Mouse (Mus musculus) gastrocnemius, postnatal 10 days (tissue): ENCODE results near the gene Abcg2. TPM values are rescaled to one million over a fixed set of nuclear protein-coding genes. Genes with fewer than 3 reads are reported as not detected.
A peak's percentile ranks its signal among the peaks of the same experiment; 100 is the strongest.
"Not testable (repeated sequence)": the region's sequence is repeated elsewhere in the genome, so short reads cannot be mapped to it uniquely, and the experiment has no call there.

Experiments used
- DNase-seq: peaks from one replicate; pipeline ENCODE4 v3.0.0; 2021; ENCODE audit warnings: mixed read lengths
- long read RNA-seq, 2 experiments: library from polyadenylated mRNA; stranded (forward); transcript quantifications; one replicate each; pipeline ENCODE4 v2.0.0; 2021
- total RNA-seq, 2 experiments: library from RNA; stranded (reverse); gene quantifications; 2 replicates each; pipeline ENCODE4 v1.2.3; 2021

Abcg2 gene
- total RNA-seq = 10 to 100 TPM; 17.7 to 24.3 TPM
- long read RNA-seq, experiment 1, full-length matches to known transcripts = 14 of 19 reads
- long read RNA-seq, experiment 1, partial matches to known transcripts = 0 of 19 reads
- long read RNA-seq, experiment 1, other reads (novel, unspliced or antisense) = 5 of 19 reads
- long read RNA-seq, experiment 2, full-length matches to known transcripts = 14 of 18 reads
- long read RNA-seq, experiment 2, partial matches to known transcripts = 1 of 18 reads
- long read RNA-seq, experiment 2, other reads (novel, unspliced or antisense) = 3 of 18 reads

GRCm38 (mm10) chr6:58584223-58584622, at the start of gene Abcg2:
TSS of gene Abcg2 (plus strand) at chr6:58584523.
- not testable (repeated sequence) for DNase-seq

DNA sequence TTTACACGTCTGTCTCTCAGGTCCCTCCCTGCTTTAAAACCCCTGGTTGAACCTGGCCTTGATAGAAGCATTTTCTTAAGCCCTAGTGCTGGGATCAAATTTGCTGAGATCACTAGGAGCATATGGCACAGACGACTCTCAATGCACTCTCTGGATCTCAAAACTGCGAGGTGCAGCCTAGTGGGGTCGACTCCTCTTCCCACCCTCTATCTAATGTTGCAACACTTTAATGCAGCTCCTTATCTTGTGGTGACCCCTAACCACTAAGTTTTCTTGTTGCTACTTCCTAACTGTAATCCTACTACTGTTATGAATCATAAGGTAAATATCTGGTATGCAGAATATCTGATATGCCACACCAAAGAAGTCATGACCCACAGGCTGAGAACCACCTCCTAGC, 44.1 kb upstream of the Abcg2 start:
- DNase-seq = not testable (repeated sequence)

DNA sequence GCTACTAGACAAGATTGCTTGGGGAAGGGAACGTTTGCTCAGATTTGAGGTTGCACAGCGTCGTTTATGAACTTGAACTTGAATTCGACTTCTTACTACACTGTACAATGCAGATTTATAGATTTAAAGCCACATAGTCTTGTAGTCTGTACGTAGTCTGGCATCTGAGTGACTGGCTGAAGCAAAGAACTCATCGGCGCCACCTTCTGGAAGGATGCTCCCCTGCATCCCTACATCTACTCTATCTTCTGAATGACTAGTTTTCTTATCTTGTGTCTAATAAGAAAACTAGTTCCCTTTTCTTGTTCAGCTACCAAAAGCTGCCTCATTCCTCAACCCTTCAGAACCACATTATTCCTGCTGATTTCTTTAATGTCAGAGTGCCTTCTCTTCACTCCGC, 41.5 kb upstream of the Abcg2 start:
- peak; percentile 48 for DNase-seq

GRCm38 (mm10) chr6:58544971-58545370, 39.4 kb upstream of the Abcg2 start:
- not testable (repeated sequence) for DNase-seq

DNA sequence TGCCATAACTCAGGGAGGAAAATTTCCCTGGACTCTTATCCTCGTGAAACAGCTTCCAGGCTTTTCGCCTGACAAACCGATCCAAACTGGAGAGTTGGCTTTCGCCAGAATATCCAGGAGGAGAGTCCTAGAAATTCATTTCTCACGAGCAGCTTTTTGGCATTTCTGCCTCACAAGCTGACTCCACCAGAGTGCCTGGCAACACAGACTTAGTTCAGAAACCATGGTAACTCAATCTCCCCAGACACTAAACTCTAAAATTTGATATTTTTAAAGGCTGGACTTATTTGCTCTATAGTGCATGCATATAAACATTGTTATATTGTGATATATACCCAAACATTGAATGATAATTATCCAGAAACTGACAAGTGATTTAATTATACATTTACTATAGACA, 38.3 kb upstream of the Abcg2 start:
- DNase-seq = not testable (repeated sequence)

DNA sequence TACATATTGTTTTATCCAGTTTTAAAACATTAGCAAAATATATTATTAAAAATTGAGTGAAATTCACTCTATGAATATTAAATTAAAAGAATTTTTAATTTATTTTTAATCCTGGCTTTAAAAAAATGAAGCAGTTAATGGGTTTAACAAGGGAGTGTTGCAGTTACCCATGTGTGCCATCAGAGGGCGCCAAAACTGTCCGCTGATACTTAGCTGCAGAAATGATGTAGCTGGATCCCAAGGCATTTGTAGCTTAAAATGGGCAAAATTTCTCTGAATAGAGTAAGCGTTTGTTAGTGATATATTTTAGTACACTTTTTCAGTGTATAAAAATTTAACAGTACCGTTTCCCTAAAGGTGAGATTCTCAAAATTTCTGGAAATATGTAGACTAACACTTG, 37.5 kb upstream of the Abcg2 start:
- DNase-seq = peak; percentile 66

DNA sequence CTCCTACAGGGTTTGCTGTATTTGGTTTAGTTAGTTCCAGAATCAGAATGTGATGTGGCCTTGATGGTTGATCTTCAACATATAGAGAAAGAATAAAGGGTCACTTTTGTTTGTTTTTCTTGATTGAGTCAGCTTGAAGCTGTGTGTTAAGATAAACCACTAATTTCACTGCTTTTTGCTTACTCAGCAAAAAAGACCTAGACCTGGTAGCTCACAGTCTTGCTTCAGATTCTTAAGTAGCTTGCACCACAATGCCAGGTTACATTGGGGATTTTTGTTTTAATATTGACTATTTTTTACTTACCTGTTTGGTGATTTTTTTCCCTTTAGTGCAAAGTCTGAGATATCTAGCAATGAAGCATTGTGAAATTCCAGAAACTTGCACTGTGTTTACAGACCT, 30.5 kb upstream of the Abcg2 start:
- DNase-seq = not testable (repeated sequence)

DNA sequence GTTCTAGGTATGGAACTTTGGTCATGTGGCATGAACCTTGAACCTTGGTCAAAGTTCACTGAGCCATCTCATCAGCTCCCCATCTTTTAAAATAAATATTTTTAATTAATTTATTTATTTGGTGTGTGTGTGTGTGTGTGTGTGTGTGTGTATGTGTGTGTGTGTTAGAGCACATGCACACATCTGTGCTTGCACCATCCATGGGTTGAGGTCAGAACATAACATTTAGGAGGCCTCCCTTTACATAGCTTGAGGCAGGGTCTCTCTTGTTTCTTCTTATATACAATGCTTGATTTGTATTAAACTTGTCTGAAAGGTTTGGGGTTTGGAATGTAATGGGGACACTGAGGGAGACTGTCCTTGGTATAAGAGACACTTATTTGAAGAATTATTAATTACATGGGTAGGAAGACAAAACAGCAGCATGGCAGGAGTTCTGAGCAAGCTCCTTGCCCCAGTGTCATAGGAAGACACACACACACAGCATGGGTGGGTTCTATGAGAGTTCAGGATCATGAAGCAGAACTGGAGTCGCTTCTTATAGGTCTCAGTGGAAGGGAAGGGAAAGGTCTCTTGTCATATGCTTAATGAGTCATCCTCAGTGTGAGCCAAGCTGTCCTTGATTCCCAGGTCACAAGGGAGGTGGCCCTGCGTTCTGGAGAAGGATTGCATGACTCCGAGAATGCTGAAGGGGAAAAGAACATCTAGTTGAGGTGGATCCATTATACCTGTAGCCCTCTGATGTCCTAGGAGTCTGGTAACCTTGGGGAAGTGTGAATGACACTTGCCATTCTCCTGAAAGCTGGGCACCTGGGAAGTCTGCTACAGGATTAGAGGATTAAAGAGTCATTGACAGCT, 9.9 kb downstream of the Abcg2 start:
- DNase-seq = not testable (repeated sequence)

DNA sequence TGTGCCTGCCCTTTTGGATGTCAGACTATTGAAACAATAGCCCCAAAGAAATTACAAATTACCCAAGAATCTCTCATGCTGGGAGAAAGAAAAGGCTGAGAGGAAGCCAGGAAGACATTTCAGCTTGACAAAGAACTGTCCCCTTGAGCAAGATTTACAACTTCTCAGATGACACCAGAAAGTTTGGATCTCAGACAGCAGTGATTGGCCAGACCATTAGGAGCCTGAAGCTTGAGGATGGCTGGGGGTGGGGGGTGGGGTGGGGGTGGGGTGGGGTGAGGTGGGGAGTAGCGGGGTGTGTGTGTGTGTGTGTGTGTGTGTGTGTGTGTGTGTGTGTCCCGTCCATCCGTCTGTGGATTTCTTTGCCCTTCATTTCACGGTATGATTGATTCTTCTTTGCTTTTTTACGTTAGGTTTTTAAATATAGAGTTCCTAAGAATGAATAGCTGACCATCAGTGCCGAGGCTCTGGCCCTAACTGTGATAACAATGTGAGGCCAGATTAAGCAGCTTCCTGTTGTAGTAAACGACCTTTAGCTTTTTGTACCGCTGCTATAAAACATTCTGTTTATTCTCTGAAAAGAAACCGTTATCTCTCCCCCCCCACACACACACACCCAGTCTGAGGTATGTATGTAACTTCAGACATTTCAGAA, 11.4 kb downstream of the Abcg2 start:
- not testable (repeated sequence) for DNase-seq

DNA sequence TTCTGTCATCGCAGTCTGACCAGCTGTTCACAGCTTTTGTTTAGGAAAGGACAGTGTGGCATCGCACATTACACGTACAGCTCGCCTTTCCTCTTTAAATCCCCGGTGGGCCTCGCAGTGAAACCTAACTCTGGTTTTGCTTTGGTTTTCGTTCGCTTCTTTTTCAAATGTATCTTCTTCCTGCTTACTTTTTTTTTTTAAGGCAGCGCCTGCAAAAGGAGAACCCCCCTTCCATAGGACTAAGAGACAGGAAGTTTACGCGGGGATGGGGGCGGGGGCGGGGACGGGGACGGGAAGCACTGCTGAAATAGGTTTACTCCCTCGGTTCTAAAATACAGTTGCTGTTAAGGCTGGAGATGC, 12.0 kb downstream of the Abcg2 start:
- DNase-seq = peak; percentile 12

- DNase-seq = not testable (repeated sequence)
These were observed 17.8 kb downstream of the Abcg2 start for GRCm38 (mm10) chr6:58602119-58602518.

- DNase-seq = not testable (repeated sequence)
These were observed 18.7 kb downstream of the Abcg2 start for GRCm38 (mm10) chr6:58602991-58603390.

GRCm38 (mm10) chr6:58603485-58604090, 19.3 kb downstream of the Abcg2 start:
- DNase-seq = not testable (repeated sequence)

GRCm38 (mm10) chr6:58606642-58607041, 22.3 kb downstream of the Abcg2 start:
- DNase-seq = no peak

DNA sequence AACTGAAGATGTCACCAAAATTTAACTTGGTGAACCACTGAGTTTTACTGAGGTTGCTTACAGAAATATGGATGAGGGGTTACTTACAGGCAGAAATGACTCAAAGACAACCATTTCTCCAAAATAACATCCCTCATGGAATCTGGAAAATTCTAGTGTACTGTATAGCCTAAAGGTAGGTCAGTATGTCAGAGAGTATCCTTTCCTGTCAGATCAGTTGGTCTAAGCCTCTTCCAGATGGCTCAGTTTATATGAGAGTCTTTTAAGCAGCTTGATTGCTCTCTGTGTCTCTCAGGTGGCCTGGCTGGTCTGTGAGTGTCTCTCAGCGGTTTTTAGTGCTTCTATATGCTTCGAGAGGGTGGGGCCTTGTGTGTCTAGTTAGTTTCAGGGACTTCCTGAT, 24.1 kb downstream of the Abcg2 start:
- no peak for DNase-seq

GRCm38 (mm10) chr6:58609919-58610759, 25.8 kb downstream of the Abcg2 start:
- no peak for DNase-seq

GRCm38 (mm10) chr6:58610760-58611654, 26.7 kb downstream of the Abcg2 start:
- no peak for DNase-seq

- no peak for DNase-seq
These were observed 39.8 kb downstream of the Abcg2 start for GRCm38 (mm10) chr6:58624126-58624525.

- no peak for DNase-seq
These were observed 44.9 kb downstream of the Abcg2 start for GRCm38 (mm10) chr6:58629238-58629637.

- no peak for DNase-seq
These were observed 48.1 kb downstream of the Abcg2 start for GRCm38 (mm10) chr6:58632419-58632818.

GRCm38 (mm10) chr6:58633731-58634130, 49.4 kb downstream of the Abcg2 start:
- DNase-seq = no peak
